Mouse (Mus musculus) cerebellum, adult 11 months (tissue): ENCODE results near the gene Ascl2.

Source experiments
- DNase-seq: peaks from one replicate; pipeline ENCODE4 v3.0.0; 2022

Gene Ascl2

GRCm38 (mm10) chr7:142997403-142998150 lies 28.5 kb upstream of the Ascl2 start:
- DNase-seq: no peak

GRCm38 (mm10) chr7:142996998-142997397 lies 27.9 kb upstream of the Ascl2 start:
- DNase-seq: no peak

GRCm38 (mm10) chr7:142995630-142996338 lies 26.7 kb upstream of the Ascl2 start:
- no peak for DNase-seq

- no peak for DNase-seq
Observed at GRCm38 (mm10) chr7:142995004-142995403, 25.9 kb upstream of the Ascl2 start.

GRCm38 (mm10) chr7:142987718-142988117 lies 18.7 kb upstream of the Ascl2 start:
- DNase-seq: no peak

- DNase-seq: no peak
Observed at GRCm38 (mm10) chr7:142985146-142985545, 16.1 kb upstream of the Ascl2 start.

- no peak for DNase-seq
Observed at GRCm38 (mm10) chr7:142981908-142982307, 12.8 kb upstream of the Ascl2 start.

GRCm38 (mm10) chr7:142967884-142968808 lies 918 bp downstream of the Ascl2 start:
- DNase-seq: no peak

- no peak for DNase-seq
Observed at GRCm38 (mm10) chr7:142967414-142967883, 1.6 kb downstream of the Ascl2 start.

- DNase-seq: no peak
Observed at GRCm38 (mm10) chr7:142959752-142960151, 9.3 kb downstream of the Ascl2 start.

GRCm38 (mm10) chr7:142958817-142959216 lies 10.2 kb downstream of the Ascl2 start:
- DNase-seq: no peak

- DNase-seq: no peak
Observed at GRCm38 (mm10) chr7:142956018-142956417, 13.0 kb downstream of the Ascl2 start.

- DNase-seq: no peak
Observed at GRCm38 (mm10) chr7:142949568-142949967, 19.5 kb downstream of the Ascl2 start.

GRCm38 (mm10) chr7:142937631-142938030 lies 31.4 kb downstream of the Ascl2 start:
- no peak for DNase-seq

- DNase-seq: no peak
Observed at GRCm38 (mm10) chr7:142935708-142936107, 33.4 kb downstream of the Ascl2 start.

- DNase-seq: no peak
Observed at GRCm38 (mm10) chr7:142932469-142932868, 36.6 kb downstream of the Ascl2 start.

GRCm38 (mm10) chr7:142931028-142931427 lies 38.0 kb downstream of the Ascl2 start, which contains the start of gene Th:
Gene Th, minus strand, starts transcription at chr7:142931128.
- no peak for DNase-seq

GRCm38 (mm10) chr7:142929516-142929915 lies 39.5 kb downstream of the Ascl2 start:
- DNase-seq: no peak

GRCm38 (mm10) chr7:142927293-142927692 lies 41.8 kb downstream of the Ascl2 start:
- DNase-seq: no peak

- DNase-seq: peak; percentile 54
Observed at GRCm38 (mm10) chr7:142918641-142919628, 50.1 kb downstream of the Ascl2 start.

GRCm38 (mm10) chr7:142917659-142918058 lies 51.4 kb downstream of the Ascl2 start:
- no peak for DNase-seq
